Mouse (Mus musculus) bone marrow, adult 2 months (tissue): ENCODE data around the gene Atp8b3.
A peak's percentile ranks its signal among the peaks of the same experiment; 100 is the strongest.

Source experiments
- CTCF ChIP-seq: fragments of 200-500 bp; IDR thresholded peaks from 2 replicates; pipeline ENCODE4 v1.5.1; 2011; ENCODE audit warnings: low read length, control low read depth; ENCODE audit not compliant: control insufficient read depth, insufficient read depth
- POLR2A ChIP-seq: fragments of 200-500 bp; IDR thresholded peaks from 2 replicates; pipeline ENCODE4 v1.6.1; 2011; ENCODE audit warnings: low read depth, mild to moderate bottlenecking, control low read depth, low read length, borderline replicate concordance; ENCODE audit not compliant: control insufficient read depth

DNA sequence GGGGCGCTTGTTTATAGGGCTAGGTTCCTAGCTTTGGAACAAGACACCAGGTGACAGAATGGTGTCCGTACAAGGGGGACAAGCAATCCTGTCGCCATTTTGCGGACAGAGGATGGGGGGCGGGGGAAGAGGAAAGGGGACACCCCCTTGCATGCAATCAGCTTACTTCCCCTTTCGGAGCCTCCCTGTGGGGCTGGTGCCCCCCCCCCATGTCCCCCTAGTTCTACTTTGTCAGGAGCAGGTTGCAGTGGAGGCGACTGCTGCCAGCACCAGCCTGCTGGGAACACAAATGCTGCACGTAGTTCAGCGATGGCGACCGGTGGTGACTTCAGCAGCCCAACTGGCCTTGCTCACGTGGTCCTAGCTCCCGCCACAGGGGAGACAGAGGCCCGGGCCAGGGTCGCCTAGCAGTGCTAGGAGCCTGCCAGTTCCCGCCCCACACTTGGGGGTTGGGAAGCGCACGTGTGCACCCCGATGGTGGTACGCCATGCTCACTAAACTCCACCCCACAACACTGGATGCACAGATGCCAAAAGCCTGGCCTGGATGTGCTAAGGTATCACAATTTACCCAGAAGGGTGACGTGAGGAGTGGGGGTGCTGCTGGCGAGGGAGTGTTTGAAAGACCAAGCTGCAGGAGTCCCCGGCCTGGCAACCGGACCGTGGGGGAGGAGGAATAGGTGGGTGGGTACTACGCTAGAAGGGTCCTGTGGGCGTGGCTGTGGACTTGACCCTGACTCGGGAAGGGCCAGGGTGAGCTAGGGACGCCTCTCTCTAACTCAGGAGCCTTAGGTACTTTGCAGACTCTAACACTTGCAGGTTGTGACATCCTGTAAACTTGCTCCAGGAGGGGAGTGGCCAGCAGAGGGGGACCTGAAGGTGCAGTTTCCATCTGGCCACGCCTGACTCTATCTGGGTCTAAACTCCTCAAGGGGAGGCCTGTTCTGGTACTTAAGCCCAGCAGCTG lies 32.2 kb upstream of the Atp8b3 start:
- 0 out of 2 replicates have a peak, but pooled peaks have one; percentile 0 for TF ChIP-seq CTCF
- TF ChIP-seq POLR2A: peak; percentile 37; the same call in 1 of the 2 replicates
